Mouse (Mus musculus) heart, postnatal 36 days (tissue): ENCODE measurements at regions not wholly inside any gene's neighbourhood (a gene's known extent, or its start where the extent isn't known, plus 50 kb on each side); places are given as distances from the start of the nearest gene placed in this dataset.

ENCODE experiments used
- DNase-seq, 2 experiments: peaks; one replicate each; pipeline ENCODE4 v3.0.0; 2021 to 2022
- intact Hi-C: fragments of 180-260 bp; cut with DNase I; formaldehyde crosslinking; loops from one replicate; pipeline ENCODE4 v1.15.1; 2025

GRCm38 (mm10) chr8:8562268-8562667 is 98.8 kb downstream of the Efnb2 start:
- intact Hi-C loops: no loop called here
- DNase-seq: no peak

- intact Hi-C loops: no loop called here
- no peak for DNase-seq
Observed at GRCm38 (mm10) chr8:8558050-8558449, 103.0 kb downstream of the Efnb2 start.

- intact Hi-C loops: no loop called here
- no peak for DNase-seq
Observed at GRCm38 (mm10) chr8:8556152-8556551, 104.9 kb downstream of the Efnb2 start.

GRCm38 (mm10) chr8:8554691-8555090 is 106.4 kb downstream of the Efnb2 start:
- intact Hi-C loops: no loop called here
- no peak for DNase-seq

- no peak for DNase-seq
- intact Hi-C loops: no loop called here
Observed at GRCm38 (mm10) chr8:8552779-8553178, 108.3 kb downstream of the Efnb2 start.

GRCm38 (mm10) chr8:8536626-8537025 is 124.4 kb downstream of the Efnb2 start:
- DNase-seq: no peak
- intact Hi-C loops: no loop called here

GRCm38 (mm10) chr8:8534787-8535186 is 126.3 kb downstream of the Efnb2 start:
- intact Hi-C loops: no loop called here
- DNase-seq: no peak

GRCm38 (mm10) chr8:8532907-8533306 is 128.1 kb downstream of the Efnb2 start:
- intact Hi-C loops: no loop called here
- no peak for DNase-seq

- DNase-seq: no peak
- intact Hi-C loops: no loop called here
Observed at GRCm38 (mm10) chr8:8530540-8530939, 130.5 kb downstream of the Efnb2 start.

- no peak for DNase-seq
- intact Hi-C loops: no loop called here
Observed at GRCm38 (mm10) chr8:8521532-8521931, 139.5 kb downstream of the Efnb2 start.

GRCm38 (mm10) chr8:8519772-8520191 is 141.3 kb downstream of the Efnb2 start:
- intact Hi-C loops: no loop called here
- no peak for DNase-seq

- intact Hi-C loops: no loop called here
- DNase-seq: no peak
Observed at GRCm38 (mm10) chr8:8517599-8517998, 143.4 kb downstream of the Efnb2 start.

- DNase-seq: no peak
- intact Hi-C loops: no loop called here
Observed at GRCm38 (mm10) chr8:8516272-8516671, 144.8 kb downstream of the Efnb2 start.

- intact Hi-C loops: no loop called here
- no peak for DNase-seq
Observed at GRCm38 (mm10) chr8:8499921-8500320, 161.1 kb downstream of the Efnb2 start.

- intact Hi-C loops: no loop called here
- no peak for DNase-seq
Observed at GRCm38 (mm10) chr8:8498753-8499152, 162.3 kb downstream of the Efnb2 start.

- intact Hi-C loops: no loop called here
- DNase-seq: no peak
Observed at GRCm38 (mm10) chr8:8495472-8495871, 165.6 kb downstream of the Efnb2 start.

- no peak for DNase-seq
- intact Hi-C loops: no loop called here
Observed at GRCm38 (mm10) chr8:8494281-8494680, 166.8 kb downstream of the Efnb2 start.

- DNase-seq: no peak
- intact Hi-C loops: no loop called here
Observed at GRCm38 (mm10) chr8:8491908-8492307, 169.1 kb downstream of the Efnb2 start.

GRCm38 (mm10) chr8:8489784-8490183 is 171.3 kb downstream of the Efnb2 start:
- intact Hi-C loops: loop anchor here (10.0 kb wide), 1 partner anchor 165 kb away; no protein-coding TSS in a partner anchor
- DNase-seq: no peak

- DNase-seq: peak; percentile 39 to 59
- intact Hi-C loops: loop anchor here (10.0 kb wide), 1 partner anchor 166 kb away; no protein-coding TSS in a partner anchor
Observed at GRCm38 (mm10) chr8:8488695-8489571, 172.1 kb downstream of the Efnb2 start.

- no peak for DNase-seq
- intact Hi-C loops: loop anchor here (10.0 kb wide), 1 partner anchor 167 kb away; no protein-coding TSS in a partner anchor
Observed at GRCm38 (mm10) chr8:8488191-8488694, 172.8 kb downstream of the Efnb2 start.

GRCm38 (mm10) chr8:8487706-8488105 is 173.3 kb downstream of the Efnb2 start:
- no peak for DNase-seq
- intact Hi-C loops: loop anchor here (10.0 kb wide), 1 partner anchor 167 kb away; no protein-coding TSS in a partner anchor
